Mouse (Mus musculus) urinary bladder, adult 18-20 months (tissue): ENCODE data around the gene Serpinb6b.

ENCODE experiments used
- DNase-seq, 2 experiments: peaks; one replicate each; pipeline ENCODE4 v3.0.0; 2022; ENCODE audit warnings: low spot score in 2 of 2, mixed read lengths in 2 of 2

The Serpinb6b gene

GRCm38 (mm10) chr13:32974889-32975460 lies 10.0 kb downstream of the Serpinb6b start:
- no peak for DNase-seq

- DNase-seq = no peak
Observed at GRCm38 (mm10) chr13:32975710-32976109, 10.7 kb downstream of the Serpinb6b start.

DNA sequence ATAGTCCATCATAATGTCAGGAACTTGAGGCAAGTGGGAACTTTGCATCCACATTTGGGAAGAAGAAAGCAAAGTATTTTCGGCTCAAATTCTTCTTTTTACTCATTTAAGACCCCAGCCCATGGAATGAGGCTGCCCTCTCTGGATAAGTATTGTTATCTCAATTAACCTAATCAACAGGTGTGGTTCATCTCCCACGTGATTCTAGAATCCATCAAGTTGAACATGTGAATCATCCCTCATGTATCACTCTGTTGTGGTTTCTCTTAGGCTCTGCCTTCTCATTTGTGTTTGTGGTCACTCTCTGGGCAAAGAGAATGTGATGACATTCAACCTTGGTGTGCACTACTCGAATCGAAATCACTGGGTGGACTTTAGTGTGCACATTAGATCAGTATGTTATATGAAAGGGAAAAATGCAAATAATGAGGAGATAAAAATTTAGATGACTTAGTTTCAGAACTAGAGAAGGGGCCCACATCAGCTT lies 17.6 kb downstream of the Serpinb6b start:
- DNase-seq = no peak

- DNase-seq = no peak
Observed at GRCm38 (mm10) chr13:32986256-32986655, 21.2 kb downstream of the Serpinb6b start.

- DNase-seq = no peak
Observed at GRCm38 (mm10) chr13:32993152-32993893, 28.3 kb downstream of the Serpinb6b start.

GRCm38 (mm10) chr13:32993894-32994242 lies 28.9 kb downstream of the Serpinb6b start:
- no peak for DNase-seq

GRCm38 (mm10) chr13:32995051-32995450 lies 30.0 kb downstream of the Serpinb6b start:
- no peak for DNase-seq

DNA sequence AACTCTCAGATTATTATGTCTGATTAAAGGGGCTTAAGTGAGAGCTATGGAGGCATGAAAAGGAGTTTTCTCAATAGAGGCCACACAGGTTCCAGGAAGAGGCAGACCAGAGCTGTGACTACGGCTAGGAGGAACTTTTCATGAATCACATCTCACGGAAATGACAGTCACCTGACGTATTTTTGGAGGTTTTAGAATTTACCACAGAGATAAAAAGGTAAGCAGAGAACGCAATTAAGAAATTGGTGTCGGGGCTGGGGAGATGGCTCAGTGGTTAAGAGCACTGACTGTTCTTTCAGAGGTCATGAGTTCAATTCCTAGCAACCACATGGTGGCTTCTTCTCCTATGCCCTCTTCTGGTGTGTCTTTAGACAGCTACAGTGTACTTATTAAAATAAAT lies 36.3 kb downstream of the Serpinb6b start:
- DNase-seq = no peak

DNA sequence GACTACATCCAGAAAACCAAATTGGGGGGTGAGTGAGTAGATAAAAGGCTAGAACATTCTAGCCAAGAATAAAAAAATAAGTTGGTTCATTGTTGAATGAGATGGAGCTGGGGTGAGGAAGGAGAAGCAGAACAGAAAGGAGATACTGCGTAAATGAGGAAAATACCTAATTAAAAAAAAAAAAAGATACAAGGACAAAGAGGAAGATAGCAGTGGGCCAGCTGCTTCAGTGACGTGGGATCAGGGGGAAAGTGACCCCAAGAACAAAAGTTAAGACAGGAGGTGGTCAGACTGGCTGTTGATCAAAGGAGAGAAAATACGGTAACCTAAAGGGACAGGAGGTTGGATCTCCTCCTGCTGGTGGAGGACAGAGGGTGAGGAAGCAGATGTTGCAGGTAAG lies 37.9 kb downstream of the Serpinb6b start, which contains the start of gene Serpinb9:
Gene Serpinb9 (plus strand): TSS at position 301 of the 400 bp plus-strand sequence.
- no peak for DNase-seq

DNA sequence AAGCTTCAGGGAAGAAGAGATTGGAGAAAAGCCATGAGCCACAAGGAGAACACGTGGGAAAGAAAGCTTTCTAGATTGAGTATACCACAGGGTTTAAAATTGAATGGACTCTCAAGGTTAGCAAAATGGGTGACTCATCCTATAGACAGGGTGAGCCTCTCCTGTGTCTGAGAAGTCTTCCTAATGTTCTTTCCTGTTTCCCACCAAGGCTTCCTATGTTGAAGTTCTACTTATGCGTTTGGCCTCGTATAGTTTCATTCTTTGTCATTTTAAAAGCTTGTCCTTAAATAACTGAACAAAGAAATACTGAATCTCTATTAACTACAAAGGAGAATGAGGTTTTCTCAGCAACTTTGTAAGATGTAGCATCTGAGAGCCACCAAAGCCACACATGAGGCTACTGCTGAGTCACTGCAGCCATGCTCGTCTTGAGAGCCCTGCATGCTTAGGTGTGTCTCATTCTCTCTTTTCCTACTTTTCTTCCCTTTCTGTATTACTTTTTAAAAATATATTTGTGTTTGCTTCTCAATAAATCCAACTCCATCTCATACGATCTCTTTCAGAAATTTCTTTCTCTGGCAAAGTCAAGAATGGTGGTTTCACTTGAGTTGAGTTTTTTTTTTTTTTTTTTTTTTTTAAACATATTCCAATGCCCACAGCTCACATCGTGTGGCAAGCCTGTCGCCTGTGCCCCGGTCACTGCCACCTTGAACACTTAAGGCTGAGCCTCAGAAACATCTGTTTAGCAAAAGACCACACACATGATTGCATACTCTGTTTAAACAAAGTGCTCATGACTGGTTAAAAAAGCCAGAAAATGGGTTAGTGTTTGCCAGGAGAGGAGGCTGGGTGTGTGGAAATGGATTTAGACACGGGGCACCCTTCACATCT lies 38.8 kb downstream of the Serpinb6b start:
- DNase-seq = no peak

DNA sequence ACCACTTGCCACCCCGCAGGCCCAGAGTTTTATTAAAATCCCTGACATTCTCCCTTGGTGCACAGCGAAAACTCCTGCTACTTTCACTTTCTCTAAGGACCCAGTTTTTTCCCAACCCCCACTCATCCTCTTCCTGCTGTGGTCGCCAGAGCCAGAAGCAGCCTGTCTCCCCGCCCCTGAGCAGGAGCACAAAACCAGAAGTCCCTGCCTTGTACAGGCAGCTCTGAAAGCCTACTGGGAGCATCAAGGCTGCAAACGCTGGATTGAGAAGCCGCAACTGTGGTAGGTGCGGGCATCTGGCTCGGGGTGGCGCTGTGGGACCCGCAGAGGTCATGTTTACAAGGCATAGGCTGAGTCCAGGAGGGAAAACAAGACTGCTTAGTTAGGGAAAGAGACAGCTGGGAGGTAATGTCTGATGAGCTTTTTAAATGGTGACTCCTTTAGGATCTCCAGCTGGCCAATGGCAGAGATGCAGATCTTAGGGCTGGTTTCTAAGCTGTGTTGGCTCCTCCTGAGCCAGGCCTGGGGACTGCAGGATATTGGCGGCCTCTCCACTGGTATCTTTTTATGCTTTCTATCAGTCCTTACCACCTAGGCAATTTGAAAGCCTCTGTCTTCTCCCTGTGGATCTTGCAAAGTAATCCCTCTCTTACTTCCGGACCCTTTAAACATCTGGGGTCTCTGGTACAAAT lies 39.6 kb downstream of the Serpinb6b start:
- DNase-seq = peak; percentile 74 to 79

GRCm38 (mm10) chr13:33005501-33006075 lies 40.6 kb downstream of the Serpinb6b start:
- no peak for DNase-seq

DNA sequence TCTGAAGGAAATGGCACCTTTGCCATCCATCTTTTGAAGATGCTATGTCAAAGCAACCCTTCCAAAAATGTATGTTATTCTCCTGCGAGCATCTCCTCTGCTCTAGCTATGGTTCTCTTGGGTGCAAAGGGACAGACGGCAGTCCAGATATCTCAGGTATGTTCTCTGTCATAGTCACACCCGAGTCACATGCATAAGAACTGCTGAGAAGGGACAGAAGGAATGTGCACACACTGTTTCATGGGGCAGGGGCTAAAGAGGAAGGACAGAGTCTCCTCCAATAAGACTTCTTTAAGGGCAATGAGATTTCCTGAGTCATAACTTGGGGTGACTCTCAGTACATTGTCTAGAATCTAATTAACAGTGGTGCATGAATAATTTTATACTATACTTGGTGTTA lies 41.5 kb downstream of the Serpinb6b start:
- no peak for DNase-seq

DNA sequence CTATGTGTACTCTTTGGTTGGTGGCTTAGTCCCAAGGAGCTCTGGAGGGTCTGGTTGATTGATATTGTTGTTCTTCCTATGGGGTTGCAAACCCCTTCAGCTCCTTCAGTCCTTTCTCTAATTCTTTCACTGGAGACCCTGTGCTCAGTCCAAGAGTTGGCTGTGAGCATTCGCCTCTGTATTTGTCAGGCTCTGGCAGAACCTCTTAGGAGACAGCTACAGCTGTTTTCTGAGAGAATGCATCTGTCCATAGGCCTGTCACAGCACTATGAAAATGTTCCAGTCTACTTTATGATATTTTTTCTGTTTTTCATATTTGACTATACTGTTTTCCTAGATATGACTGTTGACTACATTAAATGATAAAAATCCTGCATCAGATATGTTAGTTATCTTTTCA lies 47.4 kb downstream of the Serpinb6b start:
- DNase-seq = no peak

GRCm38 (mm10) chr13:33013271-33013670 lies 48.3 kb downstream of the Serpinb6b start:
- DNase-seq = no peak

DNA sequence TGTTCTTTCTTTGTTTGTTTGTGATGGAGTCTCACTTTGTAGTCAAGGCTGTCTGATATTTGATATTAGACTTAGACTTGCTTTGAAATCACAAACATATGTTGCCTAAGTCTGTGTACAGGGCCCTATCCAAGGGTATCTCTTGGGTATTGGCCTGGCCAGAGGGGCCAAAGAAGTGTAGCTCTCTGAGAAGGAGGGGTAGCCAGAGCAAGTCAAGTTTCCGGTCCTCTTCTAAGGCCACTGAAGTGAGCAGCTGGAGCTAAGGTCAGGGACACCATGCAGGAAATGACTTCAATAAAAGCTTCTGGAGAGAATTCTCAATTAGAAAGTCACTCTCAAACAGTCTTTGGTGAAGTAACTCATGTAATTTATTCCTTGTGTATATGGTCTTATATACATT lies 57.4 kb downstream of the Serpinb6b start:
- DNase-seq = no peak

DNA sequence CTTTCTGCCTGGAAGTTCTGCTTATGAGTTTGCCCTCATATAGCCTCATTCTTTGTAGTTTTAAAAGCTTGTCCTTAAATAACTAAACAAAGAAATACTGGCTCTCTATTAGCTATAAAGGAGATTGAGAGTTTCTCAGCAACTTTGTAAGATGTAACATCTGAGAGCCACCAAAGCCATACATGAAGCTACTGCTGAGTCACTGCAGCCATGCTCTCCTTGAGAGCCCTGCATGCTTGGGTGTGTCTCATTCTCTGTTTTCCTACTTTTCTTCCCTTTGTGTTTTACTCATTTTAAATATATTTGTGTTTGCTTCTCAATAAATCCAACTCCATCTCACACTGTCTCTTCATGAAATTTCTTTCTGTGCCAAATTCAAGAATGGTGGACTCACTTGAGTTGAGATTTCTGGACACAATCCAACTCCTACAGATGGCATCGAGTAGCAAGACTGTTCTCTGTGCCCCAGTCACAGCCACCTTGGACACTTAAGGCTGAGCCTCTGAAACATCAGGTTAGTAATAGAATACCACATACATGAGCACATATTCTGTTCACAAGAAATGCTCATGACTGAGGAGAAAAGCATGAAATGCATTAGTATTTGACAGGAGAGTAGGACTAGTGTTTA lies 61.5 kb downstream of the Serpinb6b start:
- no peak for DNase-seq

DNA sequence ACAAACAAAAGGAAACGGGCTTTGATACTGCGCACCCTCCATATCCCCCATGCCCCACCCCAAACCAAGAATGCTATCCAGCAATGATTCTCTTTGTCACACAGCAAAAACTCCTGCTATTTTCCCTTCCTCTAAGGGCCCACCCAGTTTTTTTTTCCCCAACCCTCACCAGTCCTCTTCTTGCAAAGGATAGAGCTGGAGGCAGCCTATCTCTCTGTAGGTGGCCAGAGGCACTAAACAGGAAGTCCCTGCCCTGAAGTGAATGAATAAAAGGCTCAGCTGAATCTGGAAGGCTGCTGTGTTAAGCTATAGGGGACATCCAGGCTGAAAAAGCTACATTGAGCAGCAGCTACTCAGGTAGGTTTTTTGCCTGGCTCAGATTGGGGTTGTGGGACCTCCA lies 62.2 kb downstream of the Serpinb6b start, which contains the start of gene Serpinb9b:
Gene Serpinb9b (plus strand): TSS at position 173 of the 400 bp plus-strand sequence.
- DNase-seq = no peak

- no peak for DNase-seq
Observed at GRCm38 (mm10) chr13:33028146-33028545, 63.1 kb downstream of the Serpinb6b start.

DNA sequence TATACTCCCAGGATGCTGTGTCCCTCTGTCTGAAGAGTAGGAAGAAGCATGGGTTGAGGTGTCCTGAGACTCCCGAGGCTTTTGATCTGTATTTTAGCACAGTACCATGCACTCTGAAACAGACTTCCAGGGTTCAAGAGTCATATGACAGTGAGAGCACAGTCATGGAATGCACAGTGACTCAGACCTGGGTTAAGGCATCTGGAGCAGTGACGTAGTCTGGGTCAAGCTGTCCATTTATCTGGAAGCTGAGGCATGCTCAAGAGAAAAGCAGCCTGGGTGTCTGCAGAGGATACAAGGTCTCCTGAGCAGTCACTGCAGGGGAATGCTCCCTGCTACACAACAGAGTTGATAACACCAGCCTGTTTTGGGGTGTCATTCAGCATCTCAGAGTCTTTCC lies 63.5 kb downstream of the Serpinb6b start:
- DNase-seq = no peak
